Mouse (Mus musculus) kidney, postnatal 0 days (tissue): ENCODE measurements around the gene Ccdc34. TPM values are rescaled to one million over a fixed set of nuclear protein-coding genes. Genes with fewer than 3 reads are reported as not detected.
A peak's percentile ranks its signal among the peaks of the same experiment; 100 is the strongest.

ENCODE experiments used
- ATAC-seq: fragments of 200-750 bp; cut with Nextera tagmentation; replicated peaks from 2 replicates; pipeline ENCODE4 v1.8.0; 2017; ENCODE audit warnings: low read depth, moderate number of reproducible peaks, moderate TSS enrichment, moderate library complexity; ENCODE audit not compliant: low FRiP score
- DNase-seq: peaks from one replicate; pipeline ENCODE4 v3.0.0-alpha.2; 2016; ENCODE audit warnings: low spot score
- H3K27ac ChIP-seq: fragments of 300-500 bp; sonication (generic); 2 replicates; pipeline ENCODE4 v1.5.1; 2014; ENCODE audit warnings: mild to moderate bottlenecking
- H3K27me3 ChIP-seq: fragments of 300-500 bp; sonication (generic); 2 replicates; pipeline ENCODE4 v1.6.1; 2014; ENCODE audit warnings: low read length, mixed read lengths; ENCODE audit not compliant: insufficient read depth
- H3K36me3 ChIP-seq: fragments of 300-500 bp; sonication (generic); 2 replicates; pipeline ENCODE4 v1.6.1; 2014; ENCODE audit warnings: low read length, mixed read lengths; ENCODE audit not compliant: insufficient read depth
- H3K4me1 ChIP-seq: fragments of 300-500 bp; sonication (generic); replicated peaks from 2 replicates; pipeline ENCODE4 v1.6.1; 2014; ENCODE audit warnings: antibody characterized with exemption, low read length, mixed read lengths; ENCODE audit not compliant: insufficient read depth
- H3K4me2 ChIP-seq: fragments of 300-500 bp; sonication (generic); 2 replicates; pipeline ENCODE4 v1.6.1; 2014; ENCODE audit warnings: mild to moderate bottlenecking, low read length, moderate library complexity, mixed read lengths
- H3K4me3 ChIP-seq: fragments of 300-500 bp; sonication (generic); replicated peaks from 2 replicates; pipeline ENCODE4 v1.5.1; 2014; ENCODE audit warnings: low read depth, low read length
- H3K9ac ChIP-seq: fragments of 300-500 bp; sonication (generic); 2 replicates; pipeline ENCODE4 v1.6.1; 2014; ENCODE audit warnings: low read depth, low read length
- H3K9me3 ChIP-seq: fragments of 300-500 bp; sonication (generic); replicated peaks from 2 replicates; pipeline ENCODE4 v1.6.1; 2016; ENCODE audit warnings: low read length, inconsistent platforms, mixed read lengths
- CTCF ChIP-seq: IDR thresholded peaks from 2 replicates; pipeline ENCODE4 v1.5.1; 2016; ENCODE audit warnings: antibody characterized with exemption, low read depth, mild to moderate bottlenecking, moderate library complexity
- WGBS: fragments of 180-500 bp; shearing (Covaris S2); extraction: QIAGEN DNeasy Blood & Tissue Kit; methylation state at CpG from one replicate; pipeline ENCODE4 v1.1.7; 2014; 5-methylcytosine and 5-hydroxymethylcytosine counted together
- polyA plus RNA-seq: library from polyadenylated mRNA; unstranded; fragments of >200 nt; fragmentation: Nextera tagmentation; extraction: Ambion mirVana; gene quantifications from 2 replicates; pipeline ENCODE4 v1.2.1, GENCODE M21; 2015

The Ccdc34 gene
- polyA plus RNA-seq, result 42.7 and 45.1 TPM in 2 replicates

DNA sequence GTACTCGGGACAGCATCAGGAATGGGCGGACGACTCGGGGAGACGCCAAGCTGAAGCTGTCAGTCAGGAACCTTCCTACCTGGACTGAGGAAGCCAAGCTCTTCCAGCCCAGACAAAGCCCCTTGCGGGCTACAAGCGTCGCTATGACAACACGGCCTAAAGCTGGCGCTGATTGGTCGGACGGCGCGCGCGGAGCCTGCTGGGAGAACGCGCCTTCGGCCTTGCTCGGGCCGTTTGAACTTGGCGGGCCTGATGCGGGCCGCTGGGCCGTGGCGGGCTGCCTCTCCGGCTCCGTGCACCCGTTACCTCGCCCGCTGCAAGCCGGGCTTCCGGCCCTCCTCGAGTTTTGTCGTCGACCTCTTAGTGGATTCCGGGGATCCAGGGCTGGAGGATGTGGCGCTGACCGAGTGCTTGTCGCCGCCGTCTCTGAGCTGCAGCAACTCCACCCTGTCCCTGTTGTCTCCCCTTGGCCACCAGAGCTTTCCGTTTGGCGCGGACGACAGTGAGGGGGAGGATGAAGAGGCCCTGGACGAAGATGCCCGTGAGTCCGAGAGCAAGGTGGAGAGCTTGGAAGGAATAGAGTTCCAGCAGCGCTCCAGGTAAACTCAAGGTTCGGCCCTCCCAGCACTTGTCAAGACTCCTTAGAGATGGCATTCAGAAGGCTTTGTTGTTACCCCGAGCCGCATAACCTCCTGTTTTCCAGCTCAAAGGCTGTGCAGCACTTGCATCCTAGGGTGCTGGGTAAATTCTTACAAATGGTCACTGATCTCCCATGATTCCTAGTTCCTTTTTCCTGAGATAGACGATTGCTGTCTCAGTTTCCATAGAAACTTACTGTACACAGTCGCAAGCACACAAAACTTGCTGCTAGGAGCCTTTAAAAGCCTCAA, at the start of gene Ccdc34:
Gene Ccdc34 (plus strand): TSS at position 202 of the 890 bp plus-strand sequence.
- Histone ChIP-seq H3K4me2 (peak within 1 kb of the TSS; percentile 83), H3K9ac (peak within 1 kb of the TSS; percentile 83), H3K27ac (peak within 1 kb of the TSS; percentile 88), H3K9me3 (no peaks in the 10 kb centered on the region), H3K27me3 (no peaks in the 10 kb centered on the region), H3K4me3 (peak within 1 kb of the TSS; percentile 77), H3K36me3 (no peaks in the 10 kb centered on the region), H3K4me1 (no peaks in the 10 kb centered on the region)
- TF ChIP-seq CTCF, result no peak
- ATAC-seq (peak; percentile 99), DNase-seq (peak; percentile 98)
- WGBS, result 0% methylated on average over 55 of the region's 55 CpGs

- no peak for ATAC-seq
- Histone ChIP-seq H3K27ac (no peak overlapping the region), H3K9ac (no peak overlapping the region), H3K4me1 (peaks cover 11% of the 10 kb centered on the region; the same call in 1 of the 2 replicates), H3K4me3 (no peak overlapping the region), H3K36me3 (no peaks in the 10 kb centered on the region), H3K27me3 (no peaks in the 10 kb centered on the region), H3K9me3 (no peaks in the 10 kb centered on the region), H3K4me2 (no peak overlapping the region)
- WGBS, result 90% methylated on average over 3 of the region's 3 CpGs
- no peak for TF ChIP-seq CTCF
- no peak for DNase-seq
These were observed 48.2 kb upstream of the Ccdc34 start for GRCm38 (mm10) chr2:109969381-109969780.

GRCm38 (mm10) chr2:109969926-109970532, 47.6 kb upstream of the Ccdc34 start:
- DNase-seq (no peak), ATAC-seq (no peak)
- peaks cover 8% of the 10 kb centered on the region; the same call in 1 of the 2 replicates for H3K4me1 ChIP-seq
- H3K36me3 ChIP-seq, result no peaks in the 10 kb centered on the region
- no peaks in the 10 kb centered on the region for H3K9me3 ChIP-seq
- H3K27me3 ChIP-seq, result no peaks in the 10 kb centered on the region
- H3K9ac ChIP-seq, result no peak overlapping the region
- no peak overlapping the region for H3K4me3 ChIP-seq
- 30% methylated on average over 10 of the region's 10 CpGs for WGBS
- H3K4me2 ChIP-seq, result 0 out of 2 replicates have a peak overlapping the region, but pooled peaks have one; percentile 13
- no peak overlapping the region for H3K27ac ChIP-seq
- no peak for TF ChIP-seq CTCF

- peaks cover 8% of the 10 kb centered on the region; the same call in 1 of the 2 replicates for H3K4me1 ChIP-seq
- DNase-seq (peak; percentile 53), ATAC-seq (no peak)
- H3K9me3 ChIP-seq, result no peaks in the 10 kb centered on the region
- 38% methylated on average over 8 of the region's 8 CpGs for WGBS
- no peak overlapping the region for H3K4me3 ChIP-seq
- no peaks in the 10 kb centered on the region for H3K36me3 ChIP-seq
- H3K27me3 ChIP-seq, result no peaks in the 10 kb centered on the region
- TF ChIP-seq CTCF, result 0 out of 2 replicates have a peak, but pooled peaks have one; percentile 11
- H3K9ac ChIP-seq, result no peak overlapping the region
- no peak overlapping the region for H3K27ac ChIP-seq
- no peak overlapping the region for H3K4me2 ChIP-seq
These were observed 46.7 kb upstream of the Ccdc34 start for GRCm38 (mm10) chr2:109970744-109971410.

DNA sequence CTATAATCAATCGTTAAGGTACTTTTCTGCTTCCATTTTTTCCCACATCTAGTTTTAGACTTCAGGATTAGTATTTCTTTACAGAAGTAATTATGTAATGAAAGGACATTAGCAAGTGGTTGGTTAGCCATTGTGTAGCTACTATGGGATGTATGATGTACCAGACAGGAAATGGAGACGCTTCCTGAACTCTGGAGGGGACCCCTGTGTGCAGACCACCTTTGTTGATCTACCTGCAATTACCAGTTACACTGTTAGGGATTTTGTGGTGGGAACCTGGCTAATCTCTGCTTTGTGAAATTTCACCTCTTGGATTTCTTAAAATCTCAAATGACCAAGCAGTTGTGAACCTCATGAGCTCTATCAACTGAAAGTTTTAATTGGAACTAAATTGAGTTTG, 45.3 kb upstream of the Ccdc34 start:
- H3K9ac ChIP-seq, result no peak overlapping the region
- ATAC-seq (no peak), DNase-seq (no peak)
- peaks cover 8% of the 10 kb centered on the region; the same call in 1 of the 2 replicates for H3K4me1 ChIP-seq
- no peak overlapping the region for H3K27ac ChIP-seq
- H3K4me3 ChIP-seq, result no peak overlapping the region
- H3K9me3 ChIP-seq, result no peaks in the 10 kb centered on the region
- 90% methylated on average over 2 of the region's 2 CpGs for WGBS
- H3K36me3 ChIP-seq, result no peaks in the 10 kb centered on the region
- TF ChIP-seq CTCF, result no peak
- H3K27me3 ChIP-seq, result no peaks in the 10 kb centered on the region
- H3K4me2 ChIP-seq, result no peak overlapping the region

- TF ChIP-seq CTCF, result no peak
- 61% methylated on average over 7 of the region's 7 CpGs for WGBS
- Histone ChIP-seq H3K4me2 (no peak overlapping the region), H3K36me3 (no peaks in the 10 kb centered on the region), H3K27me3 (no peaks in the 10 kb centered on the region), H3K4me3 (no peak overlapping the region), H3K4me1 (peaks cover 8% of the 10 kb centered on the region; the same call in 1 of the 2 replicates), H3K9me3 (no peaks in the 10 kb centered on the region), H3K9ac (no peak overlapping the region), H3K27ac (no peak overlapping the region)
- ATAC-seq, result no peak
- DNase-seq, result no peak
These were observed 44.7 kb upstream of the Ccdc34 start for GRCm38 (mm10) chr2:109972922-109973321.
